Comparison of ENCODE assay signal across 13 mouse cellular contexts in genomic region chr1:92675932-92676675, GRCm38 (mm10). TPM values are rescaled to one million over a fixed set of nuclear protein-coding genes. Genes with fewer than 3 reads are reported as not detected.
DNase-seq lines count a peak whose midpoint lies in the region; ATAC-seq lines count a peak whose summit lies in the region.
"Had no signal": no experiment of that assay in that cellular context is flagged by ENCODE, and none has a peak within 500 bp of the region (broad histone marks: within the 10 kb centered on the region; RNA-seq: fewer than 3 reads in every experiment).

No protein-coding gene starts in this region.

- H3K4me2 ChIP-seq in kidney, embryonic 14.5 days (replicated peaks; ENCODE audit: low read depth, low read length) = no peak overlapping the region
- H3K4me2 ChIP-seq in hindbrain, embryonic 14.5 days (replicated peaks) = no peak overlapping the region
- H3K4me2 ChIP-seq: heart, embryonic 15.5 days; stomach, embryonic 15.5 days had no signal

- 72% methylated on average over 10 of the region's 10 CpGs for WGBS in kidney, embryonic 14.5 days
- WGBS in hindbrain, embryonic 14.5 days = 86% methylated on average over 10 of the region's 10 CpGs

- no peaks in the 10 kb centered on the region for H3K36me3 ChIP-seq in kidney, embryonic 14.5 days (ENCODE audit: control insufficient read depth, insufficient read depth, low read length)
- H3K36me3 ChIP-seq in hindbrain, embryonic 14.5 days (replicated peaks; ENCODE audit: control insufficient read depth, insufficient read depth) = no peaks in the 10 kb centered on the region
- H3K36me3 ChIP-seq: forebrain, embryonic 10.5 days; heart, embryonic 15.5 days; stomach, embryonic 15.5 days had no signal

- H3K27ac ChIP-seq in kidney, embryonic 14.5 days (ENCODE audit: low read depth, low read length) = no peak overlapping the region
- H3K27ac ChIP-seq in hindbrain, embryonic 14.5 days = no peak overlapping the region
- H3K27ac ChIP-seq: heart, embryonic 15.5 days; stomach, embryonic 15.5 days had no signal

- peaks cover 6% of the 10 kb centered on the region; the same call in 1 of the 2 replicates for H3K4me1 ChIP-seq in kidney, embryonic 14.5 days (ENCODE audit: control insufficient read depth, insufficient read depth, low read length)
- H3K4me1 ChIP-seq in hindbrain, embryonic 14.5 days (replicated peaks; ENCODE audit: control insufficient read depth, insufficient read depth, low read length) = peaks cover 11% of the 10 kb centered on the region

- ATAC-seq in kidney, embryonic 14.5 days (ENCODE audit: low FRiP score, low TSS enrichment) = 0 out of 2 replicates have a peak, but pooled peaks have one; percentile 26
- no peak for ATAC-seq in hindbrain, embryonic 14.5 days (ENCODE audit: low FRiP score)
- ATAC-seq: intestine, postnatal 0 days had no signal

- no peak overlapping the region for H3K4me3 ChIP-seq in kidney, embryonic 14.5 days (ENCODE audit: low read length)
- no peak overlapping the region for H3K4me3 ChIP-seq in hindbrain, embryonic 14.5 days (replicated peaks; ENCODE audit: low read length)
- H3K4me3 ChIP-seq: forebrain, embryonic 10.5 days; heart, embryonic 15.5 days; stomach, embryonic 15.5 days had no signal

- no peaks in the 10 kb centered on the region for H3K27me3 ChIP-seq in kidney, embryonic 14.5 days (ENCODE audit: control insufficient read depth, insufficient read depth, low read length)
- no peaks in the 10 kb centered on the region for H3K27me3 ChIP-seq in hindbrain, embryonic 14.5 days (ENCODE audit: control insufficient read depth, insufficient read depth, low read length)
- H3K27me3 ChIP-seq: stomach, embryonic 15.5 days had no signal

- no peak overlapping the region for H3K9ac ChIP-seq in kidney, embryonic 14.5 days (ENCODE audit: low read depth, low read length)
- no peak overlapping the region for H3K9ac ChIP-seq in hindbrain, embryonic 14.5 days
- H3K9ac ChIP-seq: heart, embryonic 15.5 days; stomach, embryonic 15.5 days had no signal

- no peaks in the 10 kb centered on the region for H3K9me3 ChIP-seq in kidney, embryonic 14.5 days (ENCODE audit: control insufficient read depth, low read length)
- H3K9me3 ChIP-seq in hindbrain, embryonic 14.5 days (ENCODE audit: control insufficient read depth, low read length) = no peaks in the 10 kb centered on the region
- H3K9me3 ChIP-seq: forebrain, embryonic 10.5 days; heart, embryonic 15.5 days; stomach, embryonic 15.5 days had no signal

- no peak for DNase-seq in kidney, adult 11 months
- peak; percentile 63 for DNase-seq in right cerebral cortex, adult 18-20 months
- no peak for DNase-seq in right cerebral cortex, postnatal 4 days
- DNase-seq in lung, postnatal 14 days = peak; percentile 14
- peak; percentile 52 for DNase-seq in telencephalon, adult 2 months (ENCODE audit: low read depth, low spot score)
- DNase-seq in hindbrain, embryonic 14.5 days (ENCODE audit: low spot score) = no peak
- no peak for DNase-seq in gastrocnemius, adult 8-10 months (ENCODE audit: low spot score in 2 of 2)
- DNase-seq: midbrain, embryonic 14.5 days had no signal

RNA-seq across cellular contexts. Expression of gene Otos, which starts 27.5 kb away (rescaled TPM):
- polyA plus RNA-seq in kidney, embryonic 14.5 days (2014; fragmentation: Nextera tagmentation; extraction: Ambion mirVana) = 0.43 TPM in 1 of 2 replicates, not detected in the other
- polyA plus RNA-seq in hindbrain, embryonic 14.5 days (2014; fragmentation: Nextera tagmentation; extraction: Ambion mirVana) = 0.31 TPM in 1 of 2 replicates, not detected in the other
- total RNA-seq in gastrocnemius, adult 8-10 months (2022) = not detected
- polyA plus RNA-seq: heart, embryonic 15.5 days; intestine, postnatal 0 days had no signal

RNA-seq across cellular contexts. Expression of gene Cops9, which starts 34.3 kb away (rescaled TPM):
- 414 and 584 TPM in 2 replicates for polyA plus RNA-seq in kidney, embryonic 14.5 days (2014; fragmentation: Nextera tagmentation; extraction: Ambion mirVana)
- polyA plus RNA-seq in hindbrain, embryonic 14.5 days (2014; fragmentation: Nextera tagmentation; extraction: Ambion mirVana) = 553 and 683 TPM in 2 replicates
- 100 to 1,000 TPM; 189 to 223 (median 200) TPM for total RNA-seq in gastrocnemius, adult 8-10 months (2022)

RNA-seq across cellular contexts. Expression of gene Olfr12, which starts 58.5 kb away (rescaled TPM):
- polyA plus RNA-seq in kidney, embryonic 14.5 days (2014; fragmentation: Nextera tagmentation; extraction: Ambion mirVana) = not detected in 2 replicates
- polyA plus RNA-seq in hindbrain, embryonic 14.5 days (2014; fragmentation: Nextera tagmentation; extraction: Ambion mirVana) = not detected in 2 replicates
- total RNA-seq in gastrocnemius, adult 8-10 months (2022) = not detected
- polyA plus RNA-seq: forebrain, embryonic 10.5 days; heart, embryonic 15.5 days; intestine, postnatal 0 days; midbrain, embryonic 14.5 days; stomach, embryonic 15.5 days had no signal

Comparison
In these comparisons a context has a peak if more than half of its experiments do, and no peak if none do; other contexts are left out.
1. DNase-seq: peak in right cerebral cortex, adult 18-20 months (single experiment), lung, postnatal 14 days (single experiment) and telencephalon, adult 2 months (single experiment); none in kidney, adult 11 months (single experiment), right cerebral cortex, postnatal 4 days (single experiment), hindbrain, embryonic 14.5 days (single experiment) and gastrocnemius, adult 8-10 months (0 of 2).